Comparison of ENCODE assay signal across 8 mouse cellular contexts in the genomic region with DNA sequence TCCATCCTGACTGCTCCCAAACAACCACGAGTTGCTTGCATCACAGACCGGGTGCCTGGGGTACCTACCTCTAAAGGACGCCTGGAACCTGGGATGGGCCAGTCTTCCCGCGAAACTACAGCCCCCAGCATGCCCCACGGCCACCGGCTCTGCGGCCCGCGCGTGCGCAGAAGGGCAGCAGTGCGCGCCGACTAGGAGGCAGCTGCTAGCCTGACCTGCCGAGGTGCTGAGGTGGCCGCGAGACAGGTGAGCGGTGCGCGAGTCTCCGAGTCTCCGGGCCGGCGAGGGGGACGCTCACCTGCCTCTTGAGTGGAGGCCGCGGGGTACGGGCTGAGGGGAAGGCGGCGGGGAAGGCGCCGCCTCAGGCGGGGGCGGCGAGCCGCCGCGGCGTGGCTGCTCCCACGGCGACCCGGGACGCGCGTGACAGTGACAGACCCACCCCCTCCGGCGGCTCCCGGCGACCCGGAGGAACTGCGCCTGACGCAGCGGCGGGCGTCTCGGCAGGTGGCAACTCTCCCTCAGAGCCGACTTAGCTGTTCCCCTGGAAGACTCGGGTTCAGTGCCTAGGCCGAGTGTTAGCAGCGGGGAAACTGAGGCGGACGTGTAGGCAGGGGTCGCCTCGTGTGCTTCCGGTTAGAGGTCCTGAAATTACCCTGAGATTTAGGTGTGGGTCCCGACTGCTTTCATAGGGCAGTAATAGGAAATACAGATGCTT. TPM values are rescaled to one million over a fixed set of nuclear protein-coding genes. Genes with fewer than 3 reads are reported as not detected.
DNase-seq lines count a peak whose midpoint lies in the region; ATAC-seq and TF ChIP-seq lines count a peak whose summit lies in the region.

A gene (plus strand): TSS at position 146 of the 715 bp plus-strand sequence.

- no peak for TF ChIP-seq CTCF in E14TG2a.4 (conservative IDR thresholded peaks at IDR 0.05; ENCODE audit: low read length)

- 1% methylated on average over 64 of the region's 67 CpGs for WGBS in forebrain, embryonic 14.5 days
- under 1% methylated on average over 67 of the region's 67 CpGs for WGBS in neural tube, embryonic 15.5 days

- intact Hi-C loops in heart, postnatal 14 days (cut with DNase I) = no loop called here

- H3K27ac ChIP-seq in forebrain, embryonic 14.5 days (ENCODE audit: low read depth, low read length) = no peak within 1 kb of the TSS
- peak within 1 kb of the TSS; percentile 82 for H3K27ac ChIP-seq in neural tube, embryonic 15.5 days (replicated peaks)

- H3K9me3 ChIP-seq in E14TG2a.4 (ENCODE audit: low read length) = no peaks in the 10 kb centered on the region
- no peaks in the 10 kb centered on the region for H3K9me3 ChIP-seq in forebrain, embryonic 14.5 days (replicated peaks; ENCODE audit: control insufficient read depth, low read length)
- H3K9me3 ChIP-seq in neural tube, embryonic 15.5 days (replicated peaks) = no peaks in the 10 kb centered on the region

- peak within 1 kb of the TSS; percentile 79 for H3K4me2 ChIP-seq in forebrain, embryonic 14.5 days (ENCODE audit: low read length)
- peak within 1 kb of the TSS; percentile 65 for H3K4me2 ChIP-seq in neural tube, embryonic 15.5 days

- peak; percentile 98 for ATAC-seq in cerebellum, adult (ENCODE audit: insufficient number of reproducible peaks, low FRiP score, low TSS enrichment)
- peak; percentile 97 for ATAC-seq in forebrain, embryonic 14.5 days
- ATAC-seq in neural tube, embryonic 15.5 days (ENCODE audit: low FRiP score) = peak; percentile 95

- peak within 1 kb of the TSS; percentile 89 for H3K4me3 ChIP-seq in E14TG2a.4 (replicated peaks; ENCODE audit: low read length)
- peak within 1 kb of the TSS; percentile 94 for H3K4me3 ChIP-seq in forebrain, embryonic 14.5 days (ENCODE audit: low read depth, low read length)
- H3K4me3 ChIP-seq in neural tube, embryonic 15.5 days (replicated peaks) = peak within 1 kb of the TSS; percentile 89

- peak within 1 kb of the TSS; percentile 76 for H3K9ac ChIP-seq in forebrain, embryonic 14.5 days (ENCODE audit: low read length)
- peak within 1 kb of the TSS; percentile 87 for H3K9ac ChIP-seq in neural tube, embryonic 15.5 days (replicated peaks)

- H3K4me1 ChIP-seq in E14TG2a.4 (replicated peaks; ENCODE audit: low read depth, low read length) = peaks cover 21% of the 10 kb centered on the region
- no peaks in the 10 kb centered on the region; the same call in 1 of the 2 replicates for H3K4me1 ChIP-seq in forebrain, embryonic 14.5 days (ENCODE audit: control insufficient read depth, insufficient read depth, low read length)
- H3K4me1 ChIP-seq in neural tube, embryonic 15.5 days = peaks cover 23% of the 10 kb centered on the region

- peak; percentile 90 for DNase-seq in forebrain, embryonic 14.5 days (ENCODE audit: low spot score)
- peak; percentile 90 for DNase-seq in heart, postnatal 14 days
- peak; percentile 83 for DNase-seq in layer of hippocampus, adult 11-12 months (ENCODE audit: low spot score)
- peak; percentile 86 to 91 for DNase-seq in lung, adult 18-20 months
- peak; percentile 92 for DNase-seq in testis, postnatal 14 days (ENCODE audit: low spot score)

- no peaks in the 10 kb centered on the region for H3K36me3 ChIP-seq in E14TG2a.4 (ENCODE audit: insufficient read depth, low read length)
- H3K36me3 ChIP-seq in forebrain, embryonic 14.5 days (ENCODE audit: control insufficient read depth, insufficient read depth, low read length) = no peaks in the 10 kb centered on the region
- no peaks in the 10 kb centered on the region for H3K36me3 ChIP-seq in neural tube, embryonic 15.5 days

- H3K27me3 ChIP-seq in E14TG2a.4 (ENCODE audit: insufficient read depth, low read length) = 0 out of 2 replicates have a peak, but pooled peaks cover 2% of the 10 kb centered on the region
- no peaks in the 10 kb centered on the region for H3K27me3 ChIP-seq in forebrain, embryonic 14.5 days (replicated peaks; ENCODE audit: control insufficient read depth, insufficient read depth, low read length)
- H3K27me3 ChIP-seq in neural tube, embryonic 15.5 days (replicated peaks) = no peaks in the 10 kb centered on the region

RNA-seq across cellular contexts. Expression of the gene that starts here (rescaled TPM):
- polyA plus RNA-seq in forebrain, embryonic 14.5 days (2014; fragmentation: Nextera tagmentation; extraction: Ambion mirVana) = 43.1 and 46.3 TPM in 2 replicates
- total RNA-seq in heart, postnatal 14 days (2021) = 10 to 100 TPM in 1 of 2 experiments, 1 to 10 TPM in 1; 9.8 to 10.9 TPM
- polyA plus RNA-seq in neural tube, embryonic 15.5 days (2015; fragmentation: Nextera tagmentation; extraction: Ambion mirVana) = 71.6 and 79.1 TPM in 2 replicates
